Mouse (Mus musculus): ENCODE measurements around the gene Nphs1. TPM values are rescaled to one million over a fixed set of nuclear protein-coding genes. Genes with fewer than 3 reads are reported as not detected.

Gene Nphs1
- polyA plus RNA-seq, 1 experiment from 2014 or later: 1.8 TPM

DNA sequence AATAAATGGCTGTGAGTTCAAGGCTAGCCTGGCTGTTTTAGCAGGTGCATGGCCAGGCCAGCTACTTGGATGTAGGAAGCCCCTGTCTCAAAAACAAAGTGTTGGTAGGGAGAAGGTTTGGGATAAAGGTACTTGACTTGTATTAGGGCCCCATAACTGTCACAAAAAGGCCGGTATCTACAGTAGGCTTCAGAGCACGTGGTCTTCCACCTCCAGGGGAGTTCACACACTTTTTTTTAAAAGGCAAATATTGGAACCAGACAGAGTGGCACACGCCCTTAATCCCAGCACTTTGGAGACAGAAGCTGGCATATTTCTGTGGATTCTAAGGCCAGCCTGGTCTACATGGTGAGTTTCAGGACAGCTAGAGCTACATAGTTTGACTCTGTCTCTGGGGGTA is 37.4 kb upstream of the Nphs1 start:
- no peaks in the 10 kb centered on the region for H3K36me3 ChIP-seq (ENCODE audit: control insufficient read depth, insufficient read depth, low read length)
- H3K9me3 ChIP-seq (ENCODE audit: control insufficient read depth, low read length): no peaks in the 10 kb centered on the region
- no peak overlapping the region for H3K9ac ChIP-seq (ENCODE audit: low read length)
- peaks cover 4% of the 10 kb centered on the region; the same call in 1 of the 2 replicates for H3K27me3 ChIP-seq (ENCODE audit: control insufficient read depth, insufficient read depth, low read length)
- no peak for ATAC-seq (ENCODE audit: insufficient read depth, low FRiP score, low TSS enrichment)
- no peak for DNase-seq (ENCODE audit: low spot score)
- H3K27ac ChIP-seq (ENCODE audit: low read depth, low read length): no peak overlapping the region
- 88% methylated on average over 3 of the region's 3 CpGs for WGBS
- peaks cover 7% of the 10 kb centered on the region; the same call in 1 of the 2 replicates for H3K4me1 ChIP-seq (ENCODE audit: control insufficient read depth, insufficient read depth, low read length)
- H3K4me3 ChIP-seq (ENCODE audit: low read depth, low read length): no peak overlapping the region
- H3K4me2 ChIP-seq (ENCODE audit: low read depth): no peak overlapping the region

GRCm38 (mm10) chr7:30421175-30421889 is 36.8 kb upstream of the Nphs1 start, which contains the start of gene Nfkbid:
Nfkbid (plus strand) TSS chr7:30421732.
- Histone ChIP-seq H3K9me3 (ENCODE audit: control insufficient read depth, low read length) (no peaks in the 10 kb centered on the region), H3K4me3 (ENCODE audit: low read depth, low read length) (peak within 1 kb of the TSS; percentile 55), H3K4me2 (ENCODE audit: low read depth) (peak within 1 kb of the TSS; percentile 99), H3K27me3 (ENCODE audit: control insufficient read depth, insufficient read depth, low read length) (peaks cover 4% of the 10 kb centered on the region; the same call in 1 of the 2 replicates), H3K27ac (ENCODE audit: low read depth, low read length) (no peak within 1 kb of the TSS), H3K9ac (ENCODE audit: low read length) (peak within 1 kb of the TSS; percentile 62), H3K4me1 (ENCODE audit: control insufficient read depth, insufficient read depth, low read length) (peaks cover 7% of the 10 kb centered on the region; the same call in 1 of the 2 replicates), H3K36me3 (ENCODE audit: control insufficient read depth, insufficient read depth, low read length) (no peaks in the 10 kb centered on the region)
- DNase-seq (ENCODE audit: low spot score): peak; percentile 49
- ATAC-seq (ENCODE audit: insufficient read depth, low FRiP score, low TSS enrichment): no peak; the same call in 1 of the 2 replicates
- WGBS: 10% methylated on average over 31 of the region's 31 CpGs

GRCm38 (mm10) chr7:30421890-30422435 is 36.2 kb upstream of the Nphs1 start:
- no peak overlapping the region for H3K27ac ChIP-seq (ENCODE audit: low read depth, low read length)
- H3K4me3 ChIP-seq (ENCODE audit: low read depth, low read length): peak overlapping the region; percentile 55
- 0% methylated on average over 45 of the region's 45 CpGs for WGBS
- H3K4me2 ChIP-seq (ENCODE audit: low read depth): peak overlapping the region; percentile 99
- ATAC-seq (ENCODE audit: insufficient read depth, low FRiP score, low TSS enrichment) (peak; percentile 75), DNase-seq (ENCODE audit: low spot score) (peak; percentile 91)
- H3K9ac ChIP-seq (ENCODE audit: low read length): peak overlapping the region; percentile 62
- H3K27me3 ChIP-seq (ENCODE audit: control insufficient read depth, insufficient read depth, low read length): peaks cover 4% of the 10 kb centered on the region; the same call in 1 of the 2 replicates
- no peaks in the 10 kb centered on the region for H3K9me3 ChIP-seq (ENCODE audit: control insufficient read depth, low read length)
- no peaks in the 10 kb centered on the region for H3K36me3 ChIP-seq (ENCODE audit: control insufficient read depth, insufficient read depth, low read length)
- H3K4me1 ChIP-seq (ENCODE audit: control insufficient read depth, insufficient read depth, low read length): peaks cover 7% of the 10 kb centered on the region; the same call in 1 of the 2 replicates

GRCm38 (mm10) chr7:30422560-30422959 is 35.6 kb upstream of the Nphs1 start:
- peak; percentile 39; the same call in 1 of the 2 replicates for ATAC-seq (ENCODE audit: insufficient read depth, low FRiP score, low TSS enrichment)
- Histone ChIP-seq H3K27me3 (ENCODE audit: control insufficient read depth, insufficient read depth, low read length) (peaks cover 4% of the 10 kb centered on the region; the same call in 1 of the 2 replicates), H3K4me1 (ENCODE audit: control insufficient read depth, insufficient read depth, low read length) (peaks cover 7% of the 10 kb centered on the region; the same call in 1 of the 2 replicates), H3K9me3 (ENCODE audit: control insufficient read depth, low read length) (no peaks in the 10 kb centered on the region), H3K4me2 (ENCODE audit: low read depth) (peak overlapping the region; percentile 99), H3K36me3 (ENCODE audit: control insufficient read depth, insufficient read depth, low read length) (no peaks in the 10 kb centered on the region), H3K4me3 (ENCODE audit: low read depth, low read length) (peak overlapping the region; percentile 55), H3K27ac (ENCODE audit: low read depth, low read length) (no peak overlapping the region), H3K9ac (ENCODE audit: low read length) (peak overlapping the region; percentile 62)
- DNase-seq (ENCODE audit: low spot score): peak; percentile 39
- WGBS: 15% methylated on average over 9 of the region's 9 CpGs

DNA sequence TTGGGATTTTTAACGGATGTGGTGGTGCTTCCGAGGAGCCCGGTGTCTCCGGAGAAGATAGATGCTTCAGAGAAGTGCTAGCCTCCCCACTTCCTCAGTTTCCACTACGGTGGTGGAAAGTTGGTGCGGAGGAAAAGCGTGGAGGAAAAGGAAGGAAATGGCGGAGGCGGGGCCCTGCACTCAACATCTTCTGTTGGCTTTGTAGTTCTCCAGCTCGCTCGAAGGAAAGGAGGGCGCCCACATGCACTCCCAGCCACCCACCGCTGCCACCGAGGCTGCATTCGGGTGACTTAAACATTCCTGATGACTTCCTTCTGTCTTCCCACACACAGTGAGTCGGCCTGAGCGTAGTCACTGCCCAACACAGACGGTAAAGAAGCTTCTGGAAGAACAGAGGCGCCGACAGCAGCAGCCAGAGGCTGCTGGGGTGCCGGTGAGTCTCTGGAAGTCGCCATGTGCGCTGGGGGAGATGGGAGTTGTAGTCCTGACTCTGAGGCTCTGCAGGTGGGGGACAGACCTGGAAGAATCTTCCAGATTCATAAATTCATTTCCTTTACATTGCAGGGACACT is 35.0 kb upstream of the Nphs1 start:
- Histone ChIP-seq H3K4me1 (ENCODE audit: control insufficient read depth, insufficient read depth, low read length) (peaks cover 7% of the 10 kb centered on the region; the same call in 1 of the 2 replicates), H3K36me3 (ENCODE audit: control insufficient read depth, insufficient read depth, low read length) (no peaks in the 10 kb centered on the region), H3K9me3 (ENCODE audit: control insufficient read depth, low read length) (no peaks in the 10 kb centered on the region), H3K9ac (ENCODE audit: low read length) (peak overlapping the region; percentile 62; the same call in 1 of the 2 replicates), H3K27ac (ENCODE audit: low read depth, low read length) (no peak overlapping the region), H3K4me3 (ENCODE audit: low read depth, low read length) (peak overlapping the region; percentile 55), H3K4me2 (ENCODE audit: low read depth) (peak overlapping the region; percentile 99), H3K27me3 (ENCODE audit: control insufficient read depth, insufficient read depth, low read length) (peaks cover 4% of the 10 kb centered on the region; the same call in 1 of the 2 replicates)
- 45% methylated on average over 23 of the region's 23 CpGs for WGBS
- ATAC-seq (ENCODE audit: insufficient read depth, low FRiP score, low TSS enrichment): no peak
- DNase-seq (ENCODE audit: low spot score): no peak

DNA sequence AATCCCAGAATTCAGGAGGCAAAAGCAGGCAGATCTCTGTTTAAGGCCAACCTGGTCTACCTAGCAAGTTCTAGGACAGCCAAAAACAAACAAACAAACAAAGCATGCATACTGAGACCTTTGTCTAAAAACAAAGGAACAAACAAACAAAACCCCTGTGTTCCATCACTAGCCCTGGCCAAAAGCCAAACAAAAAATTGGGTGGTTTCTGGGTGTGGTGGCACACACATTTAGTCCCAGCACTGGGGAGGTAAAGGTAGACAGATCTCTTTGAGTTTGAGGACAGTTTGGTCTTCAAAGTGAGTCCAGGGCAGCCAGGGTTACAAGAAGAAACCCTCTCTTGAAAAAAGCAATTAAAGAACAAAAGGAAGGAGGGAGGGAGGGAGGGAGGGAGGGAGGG is 28.8 kb upstream of the Nphs1 start:
- no peak for DNase-seq (ENCODE audit: low spot score)
- H3K36me3 ChIP-seq (ENCODE audit: control insufficient read depth, insufficient read depth, low read length): no peaks in the 10 kb centered on the region
- H3K4me1 ChIP-seq (ENCODE audit: control insufficient read depth, insufficient read depth, low read length): no peaks in the 10 kb centered on the region
- no peak overlapping the region for H3K9ac ChIP-seq (ENCODE audit: low read length)
- no peaks in the 10 kb centered on the region for H3K9me3 ChIP-seq (ENCODE audit: control insufficient read depth, low read length)
- H3K4me2 ChIP-seq (ENCODE audit: low read depth): no peak overlapping the region
- H3K27ac ChIP-seq (ENCODE audit: low read depth, low read length): no peak overlapping the region
- H3K27me3 ChIP-seq (ENCODE audit: control insufficient read depth, insufficient read depth, low read length): no peaks in the 10 kb centered on the region
- H3K4me3 ChIP-seq (ENCODE audit: low read depth, low read length): no peak overlapping the region
- ATAC-seq (ENCODE audit: insufficient read depth, low FRiP score, low TSS enrichment): no peak

GRCm38 (mm10) chr7:30430191-30430590 is 27.9 kb upstream of the Nphs1 start:
- H3K4me1 ChIP-seq (ENCODE audit: control insufficient read depth, insufficient read depth, low read length): no peaks in the 10 kb centered on the region
- WGBS: 66% methylated on average over 2 of the region's 2 CpGs
- no peaks in the 10 kb centered on the region for H3K27me3 ChIP-seq (ENCODE audit: control insufficient read depth, insufficient read depth, low read length)
- H3K9ac ChIP-seq (ENCODE audit: low read length): no peak overlapping the region
- H3K27ac ChIP-seq (ENCODE audit: low read depth, low read length): no peak overlapping the region
- DNase-seq (ENCODE audit: low spot score): no peak
- ATAC-seq (ENCODE audit: insufficient read depth, low FRiP score, low TSS enrichment): no peak
- H3K9me3 ChIP-seq (ENCODE audit: control insufficient read depth, low read length): no peaks in the 10 kb centered on the region
- no peak overlapping the region for H3K4me2 ChIP-seq (ENCODE audit: low read depth)
- H3K4me3 ChIP-seq (ENCODE audit: low read depth, low read length): no peak overlapping the region
- no peaks in the 10 kb centered on the region for H3K36me3 ChIP-seq (ENCODE audit: control insufficient read depth, insufficient read depth, low read length)

GRCm38 (mm10) chr7:30431793-30432192 is 26.3 kb upstream of the Nphs1 start:
- Histone ChIP-seq H3K4me3 (ENCODE audit: low read depth, low read length) (no peak overlapping the region), H3K9me3 (ENCODE audit: control insufficient read depth, low read length) (no peaks in the 10 kb centered on the region), H3K9ac (ENCODE audit: low read length) (no peak overlapping the region), H3K4me1 (ENCODE audit: control insufficient read depth, insufficient read depth, low read length) (no peaks in the 10 kb centered on the region), H3K27ac (ENCODE audit: low read depth, low read length) (no peak overlapping the region), H3K4me2 (ENCODE audit: low read depth) (no peak overlapping the region), H3K36me3 (ENCODE audit: control insufficient read depth, insufficient read depth, low read length) (no peaks in the 10 kb centered on the region; the same call in 1 of the 2 replicates), H3K27me3 (ENCODE audit: control insufficient read depth, insufficient read depth, low read length) (peaks cover 5% of the 10 kb centered on the region; the same call in 1 of the 2 replicates)
- 13% methylated on average over 3 of the region's 3 CpGs for WGBS
- DNase-seq (ENCODE audit: low spot score) (peak; percentile 68), ATAC-seq (ENCODE audit: insufficient read depth, low FRiP score, low TSS enrichment) (no peak)

Data from neural tube, embryonic 11.5 days (tissue).